Mouse (Mus musculus) mature B cell (primary cell): ENCODE measurements around the gene Aqp9.

Experiments
- in situ Hi-C: fragments of 300-500 bp; cut with MboI; formaldehyde crosslinking; loops from 2 replicates; pipeline ENCODE4 v1.14.3; 2019

The Aqp9 gene

DNA sequence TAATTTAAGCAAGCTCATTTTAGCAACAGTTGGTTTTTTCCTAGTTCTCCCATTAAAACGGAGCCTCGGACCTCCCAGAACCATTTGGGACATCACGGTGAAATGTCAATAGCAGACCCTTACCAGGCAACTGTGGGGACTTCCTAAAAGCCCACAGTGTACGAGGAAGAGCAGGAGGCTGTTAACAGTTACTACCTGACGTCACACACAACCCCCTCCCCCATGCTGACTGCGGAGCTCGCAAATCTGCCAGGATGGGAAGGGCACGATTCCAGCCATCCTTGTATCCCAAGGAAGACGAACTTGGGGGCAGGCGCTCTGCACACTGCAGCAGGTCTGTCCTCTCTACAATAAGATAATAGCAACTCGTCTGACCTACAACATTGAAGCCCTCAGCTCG lies at the start of gene Aqp9:
Gene Aqp9, minus strand, starts transcription at position 172 of the 400 bp plus-strand sequence.
- in situ Hi-C loops: no loop called here

- in situ Hi-C loops: no loop called here
Measured at GRCm38 (mm10) chr9:71217793-71218095, 49.3 kb upstream of the Aqp9 start.

GRCm38 (mm10) chr9:71216996-71217792 lies 48.7 kb upstream of the Aqp9 start:
- in situ Hi-C loops: no loop called here

DNA sequence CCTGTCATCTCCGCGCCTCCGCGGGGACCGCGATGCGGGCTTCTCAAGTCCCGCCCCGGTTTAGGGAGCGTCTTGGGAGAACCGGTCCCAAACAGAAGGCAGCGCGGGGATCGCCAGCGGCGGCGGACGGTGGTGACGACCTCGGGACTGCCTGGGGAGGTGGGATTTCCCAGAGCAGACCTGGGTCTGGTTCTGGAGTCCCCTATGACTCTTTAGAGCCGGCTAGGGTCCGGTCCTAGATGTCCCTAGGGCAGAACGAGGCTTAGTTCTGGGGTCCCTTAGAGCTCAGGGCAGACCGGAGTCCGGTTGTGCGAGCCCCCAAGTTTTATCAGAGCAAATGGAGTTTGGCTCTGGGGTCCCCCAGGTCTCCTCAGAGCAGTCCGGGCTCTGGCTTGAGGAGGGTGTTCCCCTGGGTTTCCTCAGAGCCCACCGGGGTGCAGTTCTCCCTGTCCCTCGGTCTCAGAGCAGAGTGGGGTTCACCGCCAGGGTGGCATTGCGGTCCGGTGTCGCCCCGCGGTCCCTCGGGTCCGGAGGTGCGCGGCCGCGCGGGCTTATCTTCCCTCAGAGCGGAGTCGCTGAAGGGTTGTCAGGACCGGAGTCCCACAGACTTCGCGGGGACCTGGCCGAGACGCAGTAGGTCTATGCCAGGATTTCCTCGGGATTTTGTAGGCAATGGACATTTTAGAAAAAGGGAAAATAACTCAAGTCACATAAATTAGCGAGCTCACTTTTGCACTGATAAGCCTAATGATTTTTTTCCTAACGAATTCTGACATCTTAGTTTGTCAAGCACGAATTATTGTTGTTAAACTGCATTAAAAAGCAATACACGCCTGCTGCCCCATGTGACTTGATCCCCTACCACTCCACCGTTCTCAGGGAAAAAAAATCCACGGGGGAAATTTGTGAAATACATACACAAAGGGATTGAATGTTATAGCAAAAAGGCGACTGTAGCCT lies 47.8 kb upstream of the Aqp9 start:
- in situ Hi-C loops: no loop called here

GRCm38 (mm10) chr9:71215248-71216035 lies 47.0 kb upstream of the Aqp9 start, which contains the start of gene Aldh1a2:
TSS of gene Aldh1a2 (plus strand) at chr9:71215789.
- in situ Hi-C loops: no loop called here

- in situ Hi-C loops: no loop called here
Measured at GRCm38 (mm10) chr9:71213636-71214035, 45.2 kb upstream of the Aqp9 start.

DNA sequence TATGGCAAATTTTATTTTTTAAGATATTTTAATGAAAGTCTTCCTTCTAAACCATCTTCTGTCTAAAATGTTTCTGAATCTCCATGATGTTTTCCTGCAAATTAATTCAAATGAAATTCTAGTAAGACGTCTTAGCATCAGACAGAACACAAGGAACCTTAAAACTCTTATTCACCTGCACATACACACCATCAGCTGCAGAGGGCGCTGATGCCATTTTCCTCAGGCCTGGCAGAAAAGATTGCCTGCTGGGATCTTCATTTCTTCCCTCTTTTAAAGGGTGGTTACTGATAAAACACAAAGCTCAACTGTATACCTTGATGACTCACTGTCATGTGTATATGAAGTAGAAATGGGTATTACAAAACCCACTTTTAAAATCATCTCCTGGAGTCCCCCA lies 42.4 kb upstream of the Aqp9 start:
- in situ Hi-C loops: no loop called here

GRCm38 (mm10) chr9:71209299-71209698 lies 40.8 kb upstream of the Aqp9 start:
- in situ Hi-C loops: no loop called here

DNA sequence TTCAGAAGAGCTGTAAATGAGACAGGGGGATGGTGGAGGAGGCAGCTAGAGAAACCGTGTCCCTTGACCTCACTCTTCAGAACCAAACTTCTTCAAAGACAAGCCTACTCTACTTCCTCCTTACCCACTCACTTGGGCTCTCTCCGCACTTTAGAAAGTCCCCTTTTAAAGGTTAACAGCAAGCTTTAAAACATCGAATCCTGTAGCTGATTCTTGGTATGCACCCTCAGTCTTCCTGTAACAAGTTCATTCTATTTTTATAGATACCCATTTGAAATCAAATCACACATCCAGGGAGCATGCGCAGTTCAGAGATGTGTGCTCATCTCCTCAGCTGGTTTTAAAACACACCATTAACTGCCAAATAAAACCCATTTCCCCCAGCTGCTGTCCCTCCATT lies 33.8 kb upstream of the Aqp9 start:
- in situ Hi-C loops: no loop called here

- in situ Hi-C loops: no loop called here
Measured at GRCm38 (mm10) chr9:71198826-71199225, 30.3 kb upstream of the Aqp9 start.

DNA sequence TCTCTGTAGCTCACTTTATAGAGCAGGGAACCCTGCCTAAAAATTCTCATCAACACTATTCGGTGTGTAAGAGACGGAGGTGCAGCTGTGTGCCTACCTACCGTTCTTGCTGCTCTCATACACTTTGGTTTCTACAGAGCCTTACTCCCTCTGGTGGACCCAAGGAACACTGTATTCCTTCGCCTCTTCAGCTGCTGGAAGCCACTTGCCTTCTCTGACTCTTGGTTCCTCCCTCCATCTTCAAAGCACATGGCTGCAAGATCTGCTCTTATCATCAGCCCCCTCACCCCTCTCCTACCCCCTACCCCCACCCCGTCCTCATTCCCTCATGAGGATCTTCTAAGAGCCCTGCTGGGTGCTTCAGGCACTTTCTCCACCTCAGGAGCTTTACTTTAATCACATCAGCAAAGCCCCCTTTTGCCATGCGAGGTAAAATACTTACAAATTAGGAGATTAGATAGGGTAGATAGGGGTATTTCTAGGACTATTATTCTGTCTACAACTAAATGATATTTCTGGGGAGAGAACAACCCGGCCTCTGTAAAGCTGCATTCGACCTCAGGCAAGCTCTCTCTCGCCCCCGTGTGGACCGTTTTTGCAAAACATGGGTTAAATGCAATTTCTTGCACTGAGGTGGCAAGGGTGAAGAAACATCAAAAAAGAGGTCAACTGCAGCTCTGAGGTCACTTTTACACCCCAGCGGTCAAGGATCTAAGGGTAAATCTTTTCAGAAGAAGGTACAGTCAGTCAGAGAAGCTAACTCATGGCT lies 20.3 kb upstream of the Aqp9 start:
- in situ Hi-C loops: no loop called here

- in situ Hi-C loops: no loop called here
Measured at GRCm38 (mm10) chr9:71187396-71187795, 18.9 kb upstream of the Aqp9 start.

DNA sequence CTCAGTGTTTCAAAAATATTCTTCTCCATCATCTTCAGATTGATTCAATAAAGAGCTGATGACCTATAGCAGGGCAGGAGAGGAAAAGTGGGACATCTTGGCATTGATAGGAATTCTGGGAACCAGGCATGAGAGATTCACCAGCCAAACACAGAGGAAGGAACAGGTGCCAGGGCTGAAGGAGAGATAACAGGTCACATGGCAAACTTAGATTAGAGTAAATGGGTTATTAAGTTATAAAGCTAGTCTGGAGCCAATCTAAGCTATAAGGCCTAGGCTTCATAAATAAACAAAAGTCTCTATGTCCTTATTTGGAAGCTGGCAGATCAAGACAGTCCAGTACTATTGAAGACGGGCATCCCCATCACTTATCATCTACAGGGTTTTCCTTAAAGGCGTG lies 17.3 kb upstream of the Aqp9 start:
- in situ Hi-C loops: no loop called here

GRCm38 (mm10) chr9:71185285-71185684 lies 16.8 kb upstream of the Aqp9 start:
- in situ Hi-C loops: no loop called here

DNA sequence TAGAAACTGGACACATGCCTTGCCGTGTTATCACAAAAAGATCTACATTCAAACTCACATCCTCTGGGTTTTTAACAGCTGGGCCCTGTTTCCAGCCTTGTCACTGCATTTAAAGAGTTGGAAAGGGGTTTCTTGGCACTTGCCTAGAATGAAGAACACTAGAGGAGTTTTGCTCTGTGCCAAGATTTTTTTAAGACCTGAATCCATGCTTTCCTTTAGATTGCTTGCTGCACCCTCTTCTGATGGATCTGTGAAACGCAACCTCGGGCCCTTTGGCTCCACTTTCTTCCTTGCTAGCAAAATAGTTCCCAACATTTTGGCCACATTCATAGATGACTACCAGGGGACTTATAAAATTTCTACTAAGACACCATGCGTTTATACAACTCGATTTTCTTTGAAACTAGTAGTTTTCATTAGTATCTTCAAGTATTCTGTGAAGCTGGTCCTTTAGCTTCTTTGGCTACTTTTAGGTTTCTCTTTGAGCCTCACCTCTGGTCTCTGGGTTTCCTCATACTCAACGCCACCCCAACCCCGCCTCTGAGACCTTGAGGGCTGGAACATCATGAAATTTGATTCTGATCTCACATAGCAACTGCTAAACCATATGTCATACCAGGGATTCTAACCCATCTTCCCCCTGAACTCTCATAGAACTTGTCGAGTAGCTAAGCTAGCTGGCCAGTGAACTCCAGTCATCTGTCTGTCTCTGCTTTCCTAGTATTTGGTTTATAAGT lies 11.7 kb upstream of the Aqp9 start:
- in situ Hi-C loops: no loop called here

- in situ Hi-C loops: no loop called here
Measured at GRCm38 (mm10) chr9:71179276-71179896, 10.9 kb upstream of the Aqp9 start.

DNA sequence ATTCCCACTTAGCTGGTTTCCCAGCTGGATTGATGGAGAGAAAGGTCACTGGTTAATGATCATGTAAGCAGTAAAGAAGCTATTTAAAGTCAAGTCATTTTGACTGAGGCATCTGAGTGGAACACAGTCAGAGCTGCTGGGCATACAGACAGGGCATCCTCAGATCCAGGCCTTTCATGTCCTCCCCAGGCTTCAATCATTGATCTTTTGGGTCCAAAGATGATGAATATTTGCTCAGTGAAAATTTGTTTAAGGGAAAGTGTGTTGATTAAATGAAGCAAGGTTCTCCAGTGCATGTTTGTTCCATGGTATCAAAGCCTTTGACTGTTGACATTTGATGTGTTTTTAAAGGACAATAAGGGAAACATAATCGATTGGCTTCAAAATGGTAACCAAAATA lies 7.2 kb upstream of the Aqp9 start:
- in situ Hi-C loops: no loop called here

DNA sequence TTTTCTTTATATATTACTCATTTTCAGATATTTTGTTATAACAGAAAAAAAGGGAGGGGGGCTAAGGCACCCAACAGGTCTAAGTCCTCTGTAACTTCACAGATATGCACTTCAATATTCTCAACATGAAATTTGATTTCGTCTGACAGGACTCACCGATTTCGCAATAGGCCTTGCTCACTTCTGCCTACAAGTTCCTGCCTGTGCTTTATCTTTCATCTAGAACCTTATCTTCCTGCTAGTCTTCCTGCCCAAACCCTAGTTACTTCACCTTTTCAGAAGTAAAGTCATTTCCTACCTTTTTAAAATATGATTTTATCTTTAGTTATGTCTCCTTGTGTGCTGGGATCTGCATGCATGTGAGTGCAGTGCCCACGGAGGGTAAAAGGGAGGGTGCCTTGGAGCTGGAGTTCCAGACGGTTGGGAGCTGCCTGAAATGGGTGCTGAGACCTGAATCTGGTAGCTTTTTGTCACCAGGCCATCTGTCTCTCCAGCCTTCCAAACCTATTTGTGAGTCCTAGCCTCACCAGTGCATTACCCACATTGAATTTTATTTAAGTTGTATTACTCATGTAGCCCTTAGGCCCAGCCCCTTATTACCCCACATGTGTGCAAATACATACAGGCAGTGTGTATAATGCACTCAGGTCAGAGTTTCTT lies 6.0 kb upstream of the Aqp9 start:
- in situ Hi-C loops: no loop called here

GRCm38 (mm10) chr9:71173533-71173932 lies 5.1 kb upstream of the Aqp9 start:
- in situ Hi-C loops: no loop called here
